Mouse (Mus musculus): Measurements from ENCODE around the gene B630019K06Rik.

DNA sequence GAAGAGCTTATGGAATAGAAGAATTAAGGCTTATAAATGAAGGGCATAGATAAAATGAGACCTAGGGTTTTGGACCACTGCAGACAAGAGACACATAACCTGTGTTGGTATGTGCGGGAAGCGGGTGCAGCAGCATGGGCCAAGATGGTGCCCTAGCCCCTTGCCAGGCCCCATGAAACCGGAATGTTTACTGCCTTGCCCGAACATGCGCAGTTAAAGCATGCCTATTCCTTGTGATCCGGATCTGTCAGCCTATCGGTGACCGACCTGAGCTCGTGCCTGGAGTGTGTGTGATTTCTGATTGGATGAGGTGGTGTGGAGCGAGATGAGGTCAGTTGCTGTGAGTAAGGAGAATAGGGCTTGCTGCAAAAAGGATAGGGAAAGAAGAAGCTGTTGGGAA, 39.7 kb upstream of the B630019K06Rik start:
- TF ChIP-seq CTCF (conservative IDR thresholded peaks at IDR 0.05; ENCODE audit: low read length) = no peak
- TF ChIP-seq POU5F1 (IDR thresholded peaks at IDR 0.05; ENCODE audit: borderline replicate concordance, low read length) = no peak

Measured in E14TG2a.4 (cell line).